Mouse (Mus musculus) MEL (cell line): ENCODE results near the gene Frmd6. TPM values are rescaled to one million over a fixed set of nuclear protein-coding genes. Genes with fewer than 3 reads are reported as not detected.

Experiments used
- DNase-seq: peaks from one replicate; pipeline ENCODE4 v3.0.0; 2011; ENCODE audit warnings: low read depth, low spot score
- H3K27ac ChIP-seq: 2 replicates; pipeline ENCODE4 v1.5.1; 2012; ENCODE audit warnings: low read depth, mild to moderate bottlenecking, control low read depth, low read length, moderate library complexity; ENCODE audit not compliant: control insufficient read depth
- H3K27me3 ChIP-seq, 2 experiments: fragments of 150-350 bp in 1 of 2; sonication (generic) in 1 of 2; 2 replicates each; pipeline ENCODE4 v1.6.1; 2012; ENCODE audit warnings: low read length in 2 of 2, mild to moderate bottlenecking in 2 of 2, improper control_type of control experiment in 1 of 2, moderate library complexity in 1 of 2; ENCODE audit not compliant: insufficient read depth in 2 of 2, control insufficient read depth in 1 of 2
- H3K36me3 ChIP-seq, 2 experiments: 2 replicates each; pipeline ENCODE4 v1.6.1; 2012 to 2014; ENCODE audit warnings: low read length in 2 of 2, improper control_type of control experiment in 1 of 2, inconsistent platforms in 1 of 2, mild to moderate bottlenecking in 1 of 2; ENCODE audit not compliant: insufficient read depth in 2 of 2, control insufficient read depth in 1 of 2
- H3K4me1 ChIP-seq, 2 experiments: fragments of 150-350 bp in 1 of 2; sonication (generic) in 1 of 2; 2 replicates each; pipeline ENCODE4 v1.6.1; 2012; ENCODE audit warnings: low read length in 2 of 2, improper control_type of control experiment in 1 of 2, mild to moderate bottlenecking in 1 of 2; ENCODE audit not compliant: insufficient read depth in 2 of 2, control insufficient read depth in 1 of 2
- H3K4me3 ChIP-seq, 2 experiments: fragments of 150-350 bp in 1 of 2; sonication (generic) in 1 of 2; 2 replicates each; pipeline ENCODE4 v1.5.1; 2012; ENCODE audit warnings: low read depth in 2 of 2, low read length in 2 of 2, mild to moderate bottlenecking in 2 of 2, moderate library complexity in 2 of 2, control low read depth in 1 of 2, improper control_type of control experiment in 1 of 2; ENCODE audit not compliant: control insufficient read depth in 1 of 2, insufficient read depth in 1 of 2
- H3K79me2 ChIP-seq: 2 replicates; pipeline ENCODE4 v1.6.1; 2012; ENCODE audit warnings: mild to moderate bottlenecking, low read length, moderate library complexity; ENCODE audit not compliant: control insufficient read depth, poor library complexity, insufficient read depth
- H3K9ac ChIP-seq: 2 replicates; pipeline ENCODE4 v1.6.1; 2012; ENCODE audit warnings: low read depth, mild to moderate bottlenecking, control low read depth, low read length, moderate library complexity; ENCODE audit not compliant: control insufficient read depth, poor library complexity, severe bottlenecking
- H3K9me3 ChIP-seq: fragments of 150-350 bp; sonication (generic); replicated peaks from 2 replicates; pipeline ENCODE4 v1.6.1; 2012; ENCODE audit warnings: mild to moderate bottlenecking, low read length, improper control_type of control experiment, moderate library complexity; ENCODE audit not compliant: insufficient read depth
- CHD1 ChIP-seq: IDR thresholded peaks from 2 replicates; pipeline ENCODE4 v1.6.1; 2012; ENCODE audit warnings: low read depth, mild to moderate bottlenecking, inconsistent platforms, low read length, improper control_type of control experiment
- CTCF ChIP-seq, 3 experiments: IDR thresholded peaks in 2 of 3; conservative IDR thresholded peaks in 1 of 3; 2 replicates each; pipeline ENCODE4 v1.5.1; 2011 to 2012; ENCODE audit warnings: low read length in 3 of 3, low read depth in 2 of 3, mild to moderate bottlenecking in 2 of 3, improper control_type of control experiment in 1 of 3, inconsistent platforms in 1 of 3, mixed read lengths in 1 of 3, moderate library complexity in 1 of 3; ENCODE audit not compliant: control insufficient read depth in 1 of 3, insufficient read depth in 1 of 3, poor library complexity in 1 of 3, severe bottlenecking in 1 of 3
- ETS1 ChIP-seq: IDR thresholded peaks from 2 replicates; pipeline ENCODE4 v1.6.1; 2012; ENCODE audit warnings: low read depth, mild to moderate bottlenecking, inconsistent platforms, low read length, improper control_type of control experiment, moderate library complexity
- GATA1 ChIP-seq: IDR thresholded peaks from 2 replicates; pipeline ENCODE4 v1.6.1; 2011; ENCODE audit warnings: low read depth, low read length, improper control_type of control experiment
- HCFC1 ChIP-seq: IDR thresholded peaks from 2 replicates; pipeline ENCODE4 v1.6.1; 2012; ENCODE audit warnings: low read depth, mild to moderate bottlenecking, inconsistent platforms, low read length, improper control_type of control experiment, moderate library complexity
- JUND ChIP-seq: IDR thresholded peaks from 2 replicates; pipeline ENCODE4 v1.6.1; 2011; ENCODE audit warnings: low read depth, mild to moderate bottlenecking, improper control_type of control experiment, low read length
- KAT2A ChIP-seq: conservative IDR thresholded peaks from 2 replicates; pipeline ENCODE4 v1.6.1; 2012; ENCODE audit warnings: low read depth, low read length, improper control_type of control experiment, inconsistent platforms
- MAFK ChIP-seq: IDR thresholded peaks from 2 replicates; pipeline ENCODE4 v1.6.1; 2011; ENCODE audit warnings: low read depth, mild to moderate bottlenecking, low read length, improper control_type of control experiment, borderline replicate concordance
- MAX ChIP-seq: IDR thresholded peaks from 2 replicates; pipeline ENCODE4 v1.6.1; 2011; ENCODE audit warnings: low read length, improper control_type of control experiment
- MAZ ChIP-seq: IDR thresholded peaks from 2 replicates; pipeline ENCODE4 v1.6.1; 2012; ENCODE audit warnings: low read depth, mild to moderate bottlenecking, inconsistent platforms, low read length, improper control_type of control experiment
- MYB ChIP-seq: IDR thresholded peaks from 2 replicates; pipeline ENCODE4 v1.6.1; 2011; ENCODE audit warnings: mild to moderate bottlenecking, low read depth, low read length, improper control_type of control experiment
- NELFE ChIP-seq: IDR thresholded peaks from 2 replicates; pipeline ENCODE4 v1.6.1; 2011; ENCODE audit warnings: low read depth, low read length, improper control_type of control experiment
- NRF1 ChIP-seq: IDR thresholded peaks from 2 replicates; pipeline ENCODE4 v1.6.1; 2014; ENCODE audit warnings: low read depth, mild to moderate bottlenecking, inconsistent platforms, low read length, improper control_type of control experiment, moderate library complexity; ENCODE audit not compliant: poor library complexity, insufficient read depth, severe bottlenecking
- POLR2A ChIP-seq, 2 experiments: IDR thresholded peaks; 2 replicates each; pipeline ENCODE4 v1.6.1; 2011 to 2012; ENCODE audit warnings: low read length in 2 of 2, mild to moderate bottlenecking in 2 of 2, control low read depth in 1 of 2, improper control_type of control experiment in 1 of 2, low read depth in 1 of 2, moderate library complexity in 1 of 2; ENCODE audit not compliant: control insufficient read depth in 1 of 2, insufficient read depth in 1 of 2, poor library complexity in 1 of 2
- POLR2AphosphoS2 ChIP-seq: IDR thresholded peaks from 2 replicates; pipeline ENCODE4 v1.6.1; 2011; ENCODE audit warnings: low read length, improper control_type of control experiment
- POLR2AphosphoS5 ChIP-seq: IDR thresholded peaks from 2 replicates; pipeline ENCODE4 v1.6.1; 2012; ENCODE audit warnings: low read depth, borderline replicate concordance, mild to moderate bottlenecking, inconsistent platforms, low read length, moderate library complexity, mixed read lengths
- RAD21 ChIP-seq: IDR thresholded peaks from 2 replicates; pipeline ENCODE4 v1.6.1; 2011; ENCODE audit warnings: mild to moderate bottlenecking, low read depth, low read length, improper control_type of control experiment
- RCOR1 ChIP-seq: IDR thresholded peaks from 2 replicates; pipeline ENCODE4 v1.6.1; 2012; ENCODE audit warnings: low read depth, mild to moderate bottlenecking, inconsistent platforms, low read length, improper control_type of control experiment
- SIN3A ChIP-seq: IDR thresholded peaks from 2 replicates; pipeline ENCODE4 v1.6.1; 2012; ENCODE audit warnings: low read length, improper control_type of control experiment, inconsistent platforms
- SMC3 ChIP-seq: IDR thresholded peaks from 2 replicates; pipeline ENCODE4 v1.6.1; 2011; ENCODE audit warnings: low read depth, low read length, improper control_type of control experiment
- TAL1 ChIP-seq: IDR thresholded peaks from 2 replicates; pipeline ENCODE4 v1.6.1; 2012; ENCODE audit warnings: mild to moderate bottlenecking, inconsistent platforms, low read length, moderate library complexity, mixed read lengths
- TBP ChIP-seq: IDR thresholded peaks from 2 replicates; pipeline ENCODE4 v1.8.0; 2011; ENCODE audit warnings: low read depth, low read length, improper control_type of control experiment
- TCF12 ChIP-seq: IDR thresholded peaks from 2 replicates; pipeline ENCODE4 v1.6.1; 2014; ENCODE audit warnings: low read depth, mild to moderate bottlenecking, inconsistent platforms, low read length, improper control_type of control experiment, moderate library complexity
- UBTF ChIP-seq: IDR thresholded peaks from 2 replicates; pipeline ENCODE4 v1.6.1; 2012; ENCODE audit warnings: low read depth, mild to moderate bottlenecking, inconsistent platforms, low read length, improper control_type of control experiment, moderate library complexity, borderline replicate concordance; ENCODE audit not compliant: insufficient read depth
- USF1 ChIP-seq: IDR thresholded peaks from 2 replicates; pipeline ENCODE4 v1.6.1; 2014; ENCODE audit warnings: low read depth, mild to moderate bottlenecking, inconsistent platforms, low read length, improper control_type of control experiment, moderate library complexity
- USF2 ChIP-seq, 2 experiments: IDR thresholded peaks; 2 replicates each; pipeline ENCODE4 v1.6.1; 2011 to 2012; ENCODE audit warnings: improper control_type of control experiment in 2 of 2, low read length in 2 of 2, borderline replicate concordance in 1 of 2, inconsistent platforms in 1 of 2, low read depth in 1 of 2, mild to moderate bottlenecking in 1 of 2; ENCODE audit not compliant: insufficient read depth in 1 of 2
- ZC3H11A ChIP-seq: IDR thresholded peaks from 2 replicates; pipeline ENCODE4 v1.6.1; 2012; ENCODE audit warnings: low read depth, mild to moderate bottlenecking, inconsistent platforms, low read length, improper control_type of control experiment
- polyA plus RNA-seq, 2 experiments: library from polyadenylated mRNA; stranded (reverse) in 1 of 2; unstranded in 1 of 2; fragments of >175 nt in 1 of 2; fragments of >200 nt in 1 of 2; gene quantifications; 2 replicates each; pipeline versions ENCODE4 v1.2.1 to v1.2.4; 2012; ENCODE audit warnings: low replicate concordance in 2 of 2, low read depth in 1 of 2; ENCODE audit not compliant: insufficient read length in 2 of 2, insufficient read depth in 1 of 2, missing spikeins in 1 of 2
- total RNA-seq: library from RNA; depleted of rRNA; stranded (reverse); fragments of 300-350 nt; gene quantifications from 2 replicates; pipeline ENCODE4 v1.2.3, GENCODE M21; 2012

Frmd6 gene
- total and polyA plus RNA-seq, 3 experiments: 3.7 to 5.0 TPM; not detected in 1

DNA sequence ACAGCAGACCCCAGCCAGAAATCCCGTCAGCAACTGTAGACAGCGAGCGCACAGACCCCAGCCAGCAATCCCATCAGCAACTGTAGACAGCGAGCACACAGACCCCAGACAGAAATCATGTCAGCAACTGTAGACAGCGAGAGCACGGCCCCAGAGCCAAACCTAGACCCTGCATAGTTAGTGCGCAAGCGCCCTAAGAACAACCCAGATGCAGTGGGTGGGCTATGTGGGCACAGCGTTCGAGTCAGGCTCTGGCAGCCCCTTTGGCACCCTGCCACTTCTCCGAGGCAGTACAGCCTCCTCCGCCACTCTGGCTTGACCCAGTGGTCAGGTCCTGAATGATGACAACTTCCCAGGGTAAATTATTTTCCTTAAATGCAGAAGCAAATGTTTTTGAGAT lies 48.6 kb upstream of the Frmd6 start:
- no peak overlapping the region for H3K27ac ChIP-seq
- peaks cover 5 to 6% of the 10 kb centered on the region in 2 experiments for H3K27me3 ChIP-seq
- DNase-seq: no peak
- no peak for TF ChIP-seq ETS1
- TF ChIP-seq MAZ: no peak
- no peak for TF ChIP-seq JUND
- TF ChIP-seq USF1: no peak
- no peak for TF ChIP-seq POLR2AphosphoS2
- no peak for TF ChIP-seq RAD21
- TF ChIP-seq GATA1: no peak
- TF ChIP-seq NELFE: no peak
- no peak for TF ChIP-seq RCOR1
- no peak for TF ChIP-seq UBTF
- no peak for TF ChIP-seq ZC3H11A
- TF ChIP-seq KAT2A: no peak
- no peak for TF ChIP-seq TBP
- no peak for TF ChIP-seq CTCF (IDR thresholded peaks at IDR 0.05 in 2 of 3, conservative IDR thresholded peaks at IDR 0.05 in 1 of 3; ENCODE audit: control insufficient read depth in 1 of 3, insufficient read depth in 1 of 3, low read depth in 2 of 3, low read length in 3 of 3, poor library complexity in 1 of 3, severe bottlenecking in 1 of 3)
- TF ChIP-seq HCFC1: no peak
- TF ChIP-seq POLR2AphosphoS5: no peak
- TF ChIP-seq SIN3A: no peak
- TF ChIP-seq POLR2A (IDR thresholded peaks at IDR 0.05; ENCODE audit: control insufficient read depth in 1 of 2, insufficient read depth in 1 of 2, low read depth in 1 of 2, low read length in 2 of 2, poor library complexity in 1 of 2): no peak
- no peak for TF ChIP-seq TAL1
- no peak overlapping the region for H3K9ac ChIP-seq
- H3K4me1 ChIP-seq: no peaks in the 10 kb centered on the region
- H3K36me3 ChIP-seq: no peaks in the 10 kb centered on the region
- H3K4me3 ChIP-seq: no peak overlapping the region
- no peaks in the 10 kb centered on the region for H3K9me3 ChIP-seq
- no peaks in the 10 kb centered on the region for H3K79me2 ChIP-seq

DNA sequence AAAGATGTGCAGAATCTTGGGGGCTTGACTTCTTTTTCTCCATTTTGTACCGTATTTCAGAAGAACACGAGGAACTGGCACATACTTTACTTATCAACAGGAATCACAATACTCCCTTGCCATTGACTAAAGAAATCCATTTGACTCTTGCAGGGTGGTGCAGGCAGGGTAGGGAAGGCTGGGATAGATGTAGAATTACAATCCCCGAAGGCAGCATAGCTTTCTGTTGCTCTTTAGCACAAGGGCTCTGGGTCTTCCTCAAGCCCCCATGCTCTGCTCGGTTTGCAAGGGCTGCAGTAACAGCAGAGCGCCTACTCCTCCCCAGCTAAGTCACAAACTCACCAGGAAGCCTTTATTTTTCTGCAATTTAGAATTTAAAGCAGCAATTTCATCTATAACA lies 47.8 kb upstream of the Frmd6 start:
- Histone ChIP-seq H3K9ac (no peak overlapping the region), H3K36me3 (no peaks in the 10 kb centered on the region), H3K9me3 (no peaks in the 10 kb centered on the region), H3K27me3 (peaks cover 6 to 9% of the 10 kb centered on the region in 2 experiments), H3K79me2 (no peaks in the 10 kb centered on the region), H3K4me3 (no peak overlapping the region), H3K27ac (no peak overlapping the region), H3K4me1 (no peaks in the 10 kb centered on the region)
- DNase-seq: no peak
- TF ChIP-seq MYB (no peak), KAT2A (no peak), NRF1 (no peak), CHD1 (no peak), UBTF (no peak), SIN3A (no peak), POLR2AphosphoS2 (no peak), CTCF (IDR thresholded peaks at IDR 0.05 in 2 of 3, conservative IDR thresholded peaks at IDR 0.05 in 1 of 3; ENCODE audit: control insufficient read depth in 1 of 3, insufficient read depth in 1 of 3, low read depth in 2 of 3, low read length in 3 of 3, poor library complexity in 1 of 3, severe bottlenecking in 1 of 3) (no peak), RAD21 (no peak), JUND (no peak), USF2 (IDR thresholded peaks at IDR 0.05; ENCODE audit: borderline replicate concordance in 1 of 2, insufficient read depth in 1 of 2, low read depth in 1 of 2, low read length in 2 of 2) (no peak), GATA1 (no peak), MAX (no peak), TCF12 (no peak), TBP (no peak), MAFK (no peak), SMC3 (no peak)
